Mouse (Mus musculus) C2C12 (cell line): ENCODE results near the gene Abr.

ENCODE experiments used
- CTCF ChIP-seq: IDR thresholded peaks from one replicate; pipeline ENCODE4 v1.5.1; 2011; ENCODE audit not compliant: control insufficient read depth, insufficient read depth, insufficient read length
- MAX ChIP-seq: IDR thresholded peaks from one replicate; pipeline ENCODE4 v1.6.1; 2011; ENCODE audit warnings: mild to moderate bottlenecking, control low read depth

DNA sequence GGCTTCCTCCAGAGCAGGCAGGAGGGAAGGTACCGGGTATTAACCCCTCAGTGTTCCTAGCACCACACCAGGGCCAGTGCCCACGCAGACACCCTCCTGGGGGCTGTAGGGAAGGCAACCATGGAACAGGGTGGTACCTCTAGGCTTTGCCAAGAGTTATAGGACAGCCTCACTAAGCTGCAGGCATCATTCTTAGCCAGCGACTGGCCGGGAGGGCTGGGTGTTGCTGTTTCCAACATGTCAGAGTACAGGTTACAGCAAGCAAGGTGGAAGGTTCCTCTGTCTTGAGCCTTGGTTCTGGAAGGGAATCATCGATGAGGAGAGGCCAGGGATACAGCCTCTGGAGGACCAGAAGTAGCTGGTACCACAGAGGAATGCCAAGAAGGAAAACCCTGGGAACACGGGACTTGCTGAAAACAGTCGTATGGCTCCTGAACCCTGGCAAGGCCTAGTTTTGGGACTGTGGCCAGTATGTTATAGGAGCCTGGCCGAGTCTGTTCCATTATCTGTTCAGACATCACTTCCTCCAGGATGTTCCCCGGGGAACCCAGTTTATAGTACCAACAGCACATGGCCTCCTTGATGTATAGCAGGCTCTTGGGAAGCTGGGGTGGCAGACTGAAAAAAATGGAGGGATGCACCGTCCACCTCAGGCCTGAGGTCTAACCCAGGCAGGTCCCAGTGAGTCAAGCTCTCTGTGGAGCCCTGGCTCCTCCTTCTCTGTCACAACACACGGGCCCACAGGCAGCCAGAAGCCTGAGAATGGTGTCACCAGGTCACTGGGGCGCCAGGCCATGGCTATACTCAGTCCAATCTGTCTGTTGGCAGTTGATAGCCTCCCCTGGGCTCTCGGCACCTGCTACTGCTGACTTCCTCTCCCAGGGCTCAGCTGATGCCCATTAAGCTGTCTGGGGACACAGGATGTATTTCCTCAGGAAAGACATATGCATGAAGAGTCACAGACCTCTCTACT, 112.1 kb downstream of the Abr start:
- TF ChIP-seq CTCF (no peak), MAX (no peak)
